Mouse (Mus musculus) hindbrain, embryonic 16.5 days (tissue): Measurements from ENCODE around the gene Gm13103. TPM values are rescaled to one million over a fixed set of nuclear protein-coding genes. Genes with fewer than 3 reads are reported as not detected.
"Not testable (repeated sequence)": the region's sequence is repeated elsewhere in the genome, so short reads cannot be mapped to it uniquely, and the experiment has no call there.

Source experiments
- ATAC-seq: fragments of 200-750 bp; cut with Nextera tagmentation; 2 replicates; pipeline ENCODE4 v1.8.0; 2017; ENCODE audit warnings: moderate TSS enrichment, moderate library complexity
- H3K27ac ChIP-seq: fragments of 300-500 bp; sonication (generic); 2 replicates; pipeline ENCODE4 v1.5.1; 2014; ENCODE audit warnings: low read depth, mild to moderate bottlenecking, control low read depth, low read length, moderate library complexity
- H3K27me3 ChIP-seq: fragments of 300-500 bp; sonication (generic); replicated peaks from 2 replicates; pipeline ENCODE4 v1.6.1; 2014; ENCODE audit warnings: low read length; ENCODE audit not compliant: control insufficient read depth, insufficient read depth
- H3K36me3 ChIP-seq: fragments of 300-500 bp; sonication (generic); 2 replicates; pipeline ENCODE4 v1.6.1; 2014; ENCODE audit warnings: mild to moderate bottlenecking, low read length, moderate library complexity, mixed read lengths; ENCODE audit not compliant: control insufficient read depth, insufficient read depth
- H3K4me1 ChIP-seq: fragments of 300-500 bp; sonication (generic); 2 replicates; pipeline ENCODE4 v1.6.1; 2014; ENCODE audit warnings: low read depth, low read length; ENCODE audit not compliant: control insufficient read depth, insufficient read depth
- H3K4me2 ChIP-seq: fragments of 300-500 bp; sonication (generic); 2 replicates; pipeline ENCODE4 v1.6.1; 2014; ENCODE audit warnings: mild to moderate bottlenecking, low read length, control low read depth, moderate library complexity
- H3K4me3 ChIP-seq: fragments of 300-500 bp; sonication (generic); 2 replicates; pipeline ENCODE4 v1.5.1; 2014; ENCODE audit warnings: mild to moderate bottlenecking, low read length, control low read depth, moderate library complexity
- H3K9ac ChIP-seq: fragments of 300-500 bp; sonication (generic); 2 replicates; pipeline ENCODE4 v1.6.1; 2014; ENCODE audit warnings: low read depth, mild to moderate bottlenecking, control low read depth, low read length, moderate library complexity
- H3K9me3 ChIP-seq: fragments of 300-500 bp; sonication (generic); 2 replicates; pipeline ENCODE4 v1.6.1; 2014; ENCODE audit warnings: mild to moderate bottlenecking, low read length, moderate library complexity; ENCODE audit not compliant: control insufficient read depth
- WGBS: fragments of 180-500 bp; shearing (Covaris S2); extraction: QIAGEN DNeasy Blood & Tissue Kit; methylation state at CpG from one replicate; pipeline ENCODE4 v1.1.7; 2014; 5-methylcytosine and 5-hydroxymethylcytosine counted together
- polyA plus RNA-seq: library from polyadenylated mRNA; unstranded; fragments of >200 nt; fragmentation: Nextera tagmentation; extraction: Ambion mirVana; gene quantifications from 2 replicates; pipeline ENCODE4 v1.2.1, GENCODE M21; 2015

Gene Gm13103
- not detected in 2 replicates for polyA plus RNA-seq

GRCm38 (mm10) chr4:143846197-143846596, at the start of gene Gm13103:
Gene Gm13103 (plus strand): TSS chr4:143846497.
- H3K4me2 ChIP-seq, H3K9ac ChIP-seq, H3K36me3 ChIP-seq, H3K27me3 ChIP-seq, H3K4me1 ChIP-seq, ATAC-seq, H3K27ac ChIP-seq, H3K4me3 ChIP-seq: not testable (repeated sequence)
- peaks cover 20% of the 10 kb centered on the region for H3K9me3 ChIP-seq

GRCm38 (mm10) chr4:143815993-143816392, 30.3 kb upstream of the Gm13103 start, which contains the start of gene Gm13084:
Gene Gm13084 (minus strand): TSS chr4:143816093.
- Histone ChIP-seq H3K9ac (no peak within 1 kb of the TSS), H3K4me3 (no peak within 1 kb of the TSS), H3K4me1 (no peaks in the 10 kb centered on the region), H3K36me3 (no peaks in the 10 kb centered on the region), H3K9me3 (peaks cover 6% of the 10 kb centered on the region), H3K27ac (no peak within 1 kb of the TSS), H3K4me2 (no peak within 1 kb of the TSS), H3K27me3 (no peaks in the 10 kb centered on the region)
- ATAC-seq: no peak
- 84% methylated on average over 2 of the region's 2 CpGs for WGBS

- not testable (repeated sequence) for H3K4me3 ChIP-seq, H3K9ac ChIP-seq, H3K27me3 ChIP-seq, H3K4me1 ChIP-seq, ATAC-seq, H3K9me3 ChIP-seq, H3K27ac ChIP-seq, H3K4me2 ChIP-seq, H3K36me3 ChIP-seq
- 57% methylated on average over 1 of the region's 1 CpGs for WGBS
These were observed 36.1 kb downstream of the Gm13103 start for GRCm38 (mm10) chr4:143882371-143882770.

- H3K4me1 ChIP-seq, H3K4me3 ChIP-seq, ATAC-seq, H3K27ac ChIP-seq, H3K4me2 ChIP-seq, H3K27me3 ChIP-seq, H3K9ac ChIP-seq, H3K36me3 ChIP-seq: not testable (repeated sequence)
- WGBS: 82% methylated on average over 3 of the region's 3 CpGs
- H3K9me3 ChIP-seq: peaks cover 11% of the 10 kb centered on the region
These were observed 48.1 kb downstream of the Gm13103 start for GRCm38 (mm10) chr4:143894406-143894805.

GRCm38 (mm10) chr4:143900280-143900679, 54.0 kb downstream of the Gm13103 start, which contains the start of gene Pramef6:
Gene Pramef6 (minus strand): TSS chr4:143900380.
- not testable (repeated sequence) for H3K27ac ChIP-seq, H3K4me1 ChIP-seq, H3K9me3 ChIP-seq, H3K27me3 ChIP-seq, H3K9ac ChIP-seq, H3K4me3 ChIP-seq, H3K36me3 ChIP-seq, ATAC-seq, H3K4me2 ChIP-seq
- 89% methylated on average over 1 of the region's 1 CpGs for WGBS

Other genes with a start within 250 kb of the Gm13103 start
- not detected in 2 replicates for gene Gm13083, start 231.5 kb upstream of the Gm13103 start, polyA plus RNA-seq
- gene Gm13088, start 189.3 kb upstream of the Gm13103 start, polyA plus RNA-seq: not detected in 2 replicates
- gene Gm13089, start 143.8 kb upstream of the Gm13103 start, polyA plus RNA-seq: not detected in 2 replicates
- gene Gm13078, start 127.0 kb upstream of the Gm13103 start, polyA plus RNA-seq: not detected in 2 replicates
- not detected in 2 replicates for gene Gm13023, start 57.1 kb upstream of the Gm13103 start, polyA plus RNA-seq
- gene Gm13084, start 30.4 kb upstream of the Gm13103 start, polyA plus RNA-seq: not detected in 2 replicates
- gene Pramef6, start 53.9 kb downstream of the Gm13103 start, polyA plus RNA-seq: not detected in 2 replicates
- gene Pramef25, start 104.5 kb downstream of the Gm13103 start, polyA plus RNA-seq: not detected in 2 replicates
- gene Gm13101, start 120.5 kb downstream of the Gm13103 start, polyA plus RNA-seq: not detected in 2 replicates
- not detected in 2 replicates for gene Pramef17, start 147.9 kb downstream of the Gm13103 start, polyA plus RNA-seq
- gene Pramel4, start 212.6 kb downstream of the Gm13103 start, polyA plus RNA-seq: not detected in 2 replicates